Mouse (Mus musculus) E14TG2a.4 (cell line): ENCODE data around the gene Vta1.

ENCODE experiments used
- CTCF ChIP-seq: conservative IDR thresholded peaks from 2 replicates; pipeline ENCODE4 v1.5.1; 2014; ENCODE audit warnings: low read length
- POU5F1 ChIP-seq: IDR thresholded peaks from 2 replicates; pipeline ENCODE4 v1.6.1; 2014; ENCODE audit warnings: low read length, borderline replicate concordance

- no peak for TF ChIP-seq POU5F1
- no peak for TF ChIP-seq CTCF
Measured at GRCm38 (mm10) chr10:14718114-14718513, 12.8 kb upstream of the Vta1 start, which contains the start of gene Gje1.
